ENCODE assay signal across 15 mouse cellular contexts in genomic region chr1:71686791-71687190, GRCm38 (mm10).
"Had no signal": no experiment of that assay in that cellular context is flagged by ENCODE, and none has a peak within 500 bp of the region (broad histone marks: within the 10 kb centered on the region; RNA-seq: fewer than 3 reads in every experiment).

No protein-coding gene starts in this region.

- H3K9ac ChIP-seq: kidney, embryonic 15.5 days; liver, embryonic 13.5 days; liver, postnatal 0 days; neural tube, embryonic 15.5 days had no signal

- H3K4me1 ChIP-seq: midbrain, embryonic 10.5 days had no signal

- H3K9me3 ChIP-seq: kidney, embryonic 15.5 days; liver, embryonic 13.5 days; midbrain, embryonic 10.5 days; neural tube, embryonic 15.5 days had no signal

- H3K27ac ChIP-seq: kidney, embryonic 15.5 days; left cerebral cortex, adult 2 months; liver, embryonic 13.5 days; midbrain, embryonic 10.5 days; neural tube, embryonic 15.5 days had no signal

- DNase-seq: kidney, adult 18-20 months; kidney, postnatal 14 days; liver; liver, embryonic 13.5 days; liver, postnatal 0 days; midbrain, embryonic 14.5 days; right cerebral cortex, adult 18-20 months; right cerebral cortex, postnatal 25 days; thymus, adult 18-20 months; thymus, postnatal 14 days had no signal

- H3K27me3 ChIP-seq: kidney, embryonic 15.5 days; liver, embryonic 13.5 days; neural tube, embryonic 15.5 days had no signal

- H3K36me3 ChIP-seq: kidney, embryonic 15.5 days; liver, embryonic 13.5 days; midbrain, embryonic 10.5 days; neural tube, embryonic 15.5 days had no signal

- H3K4me3 ChIP-seq: kidney, embryonic 15.5 days; left cerebral cortex, adult 2 months; liver, embryonic 13.5 days; midbrain, embryonic 10.5 days; myocyte; neural tube, embryonic 15.5 days had no signal

- H3K4me2 ChIP-seq: kidney, embryonic 15.5 days; liver, embryonic 13.5 days; neural tube, embryonic 15.5 days had no signal

- ATAC-seq: liver, postnatal 0 days had no signal
